Mouse (Mus musculus): ENCODE data around the gene Gpr21.

GRCm38 (mm10) chr2:37527587-37527986, 11.5 kb downstream of the Gpr21 start:
- TF ChIP-seq GATA1 (IDR thresholded peaks at IDR 0.05; ENCODE audit: low read length) (no peak), TAL1 (IDR thresholded peaks at IDR 0.05; ENCODE audit: low read length) (no peak)
